Mouse (Mus musculus): Measurements from ENCODE around the gene Pou2f1.

DNA sequence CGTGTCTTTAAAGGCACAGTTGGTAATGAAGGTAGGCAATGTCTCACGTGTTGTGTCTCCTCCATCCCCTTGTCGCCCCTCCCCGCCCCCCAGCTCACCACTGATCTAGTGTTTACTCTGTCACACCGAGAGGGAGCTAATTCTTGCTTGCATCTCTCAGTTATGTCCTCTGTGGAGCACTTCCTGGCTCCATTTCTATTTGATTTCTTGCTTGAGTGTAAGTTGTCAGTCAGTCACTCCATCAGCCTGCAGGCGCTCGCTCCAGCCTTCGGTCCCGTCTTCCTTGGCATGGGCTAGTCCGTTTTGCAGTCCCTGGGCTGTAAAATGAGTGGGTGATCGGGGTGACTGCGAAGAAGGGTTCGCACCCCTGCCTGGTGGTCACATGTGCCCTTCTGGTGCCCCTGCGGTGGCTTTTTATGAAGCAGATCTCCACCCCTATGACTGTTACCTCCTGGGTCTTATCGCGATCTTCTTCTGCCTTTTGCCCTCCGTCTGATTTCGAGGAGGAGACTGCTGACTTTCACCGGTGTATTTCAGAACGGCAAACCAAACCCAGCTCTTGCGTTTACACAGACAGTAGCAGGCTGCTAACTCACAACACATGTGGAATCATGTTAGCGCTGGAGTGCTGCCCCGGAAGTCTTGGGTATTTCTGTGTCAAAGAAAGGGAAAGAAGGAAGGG lies 45.9 kb upstream of the Pou2f1 start:
- TF ChIP-seq CTCF (IDR thresholded peaks at IDR 0.05; ENCODE audit: low read depth, low read length) = no peak
- no peak for TF ChIP-seq POLR2A (IDR thresholded peaks at IDR 0.05; ENCODE audit: extremely low read depth, insufficient read depth, low read length)

Data from liver, adult 2 months (tissue).